Mouse (Mus musculus) heart, postnatal 0 days (tissue): ENCODE measurements around the gene Sh2d1b2. TPM values are rescaled to one million over a fixed set of nuclear protein-coding genes. Genes with fewer than 3 reads are reported as not detected.

Experiments used
- ATAC-seq: fragments of 200-750 bp; cut with Nextera tagmentation; 2 replicates; pipeline ENCODE4 v1.8.0; 2017; ENCODE audit warnings: low read depth, moderate number of reproducible peaks, moderate library complexity; ENCODE audit not compliant: insufficient read depth
- DNase-seq: peaks from one replicate; pipeline ENCODE4 v3.0.0-alpha.2; 2016; ENCODE audit warnings: low spot score
- H3K27ac ChIP-seq: fragments of 300-500 bp; sonication (generic); 2 replicates; pipeline ENCODE4 v1.5.1; 2014; ENCODE audit warnings: low read depth, mild to moderate bottlenecking
- H3K27me3 ChIP-seq: fragments of 300-500 bp; sonication (generic); 2 replicates; pipeline ENCODE4 v1.6.1; 2014; ENCODE audit warnings: low read length, mixed read lengths; ENCODE audit not compliant: control insufficient read depth, insufficient read depth
- H3K36me3 ChIP-seq: fragments of 300-500 bp; sonication (generic); replicated peaks from 2 replicates; pipeline ENCODE4 v1.6.1; 2014; ENCODE audit warnings: low read length, mixed read lengths; ENCODE audit not compliant: control insufficient read depth, insufficient read depth
- H3K4me1 ChIP-seq: fragments of 300-500 bp; sonication (generic); 2 replicates; pipeline ENCODE4 v1.6.1; 2014; ENCODE audit warnings: antibody characterized with exemption; ENCODE audit not compliant: control insufficient read depth, insufficient read depth
- H3K4me2 ChIP-seq: fragments of 300-500 bp; sonication (generic); 2 replicates; pipeline ENCODE4 v1.6.1; 2014; ENCODE audit warnings: low read depth, mild to moderate bottlenecking, low read length, moderate library complexity
- H3K4me3 ChIP-seq: fragments of 300-500 bp; sonication (generic); 2 replicates; pipeline ENCODE4 v1.5.1; 2014; ENCODE audit warnings: low read depth, low read length
- H3K9ac ChIP-seq: fragments of 300-500 bp; sonication (generic); replicated peaks from 2 replicates; pipeline ENCODE4 v1.6.1; 2014; ENCODE audit warnings: low read depth, low read length, mixed read lengths
- H3K9me3 ChIP-seq: fragments of 300-500 bp; sonication (generic); replicated peaks from 2 replicates; pipeline ENCODE4 v1.6.1; 2016; ENCODE audit warnings: low read length; ENCODE audit not compliant: control insufficient read depth
- CTCF ChIP-seq: IDR thresholded peaks from 2 replicates; pipeline ENCODE4 v1.5.1; 2016; ENCODE audit warnings: antibody characterized with exemption, control low read depth, low read depth
- EP300 ChIP-seq: IDR thresholded peaks from 2 replicates; pipeline ENCODE4 v1.6.1; 2016; ENCODE audit warnings: antibody characterized with exemption, low read depth
- whole genome bisulfite sequencing: fragments of 180-500 bp; shearing (Covaris S2); extraction: QIAGEN DNeasy Blood & Tissue Kit; methylation state at CpG from one replicate; pipeline ENCODE4 v1.1.7; 2014; 5-methylcytosine and 5-hydroxymethylcytosine counted together
- polyA plus RNA-seq: library from polyadenylated mRNA; unstranded; fragments of >200 nt; fragmentation: Nextera tagmentation; extraction: Ambion mirVana; gene quantifications from 2 replicates; pipeline ENCODE4 v1.2.1, GENCODE M21; 2015
- total RNA-seq: library from RNA; depleted of rRNA; stranded (reverse); fragments of >200 nt; gene quantifications from 2 replicates; pipeline ENCODE4 v1.2.3, GENCODE M21; 2014; ENCODE audit warnings: low replicate concordance

The Sh2d1b2 gene
- total and polyA plus RNA-seq, 2 experiments from 2014 or later: not detected

DNA sequence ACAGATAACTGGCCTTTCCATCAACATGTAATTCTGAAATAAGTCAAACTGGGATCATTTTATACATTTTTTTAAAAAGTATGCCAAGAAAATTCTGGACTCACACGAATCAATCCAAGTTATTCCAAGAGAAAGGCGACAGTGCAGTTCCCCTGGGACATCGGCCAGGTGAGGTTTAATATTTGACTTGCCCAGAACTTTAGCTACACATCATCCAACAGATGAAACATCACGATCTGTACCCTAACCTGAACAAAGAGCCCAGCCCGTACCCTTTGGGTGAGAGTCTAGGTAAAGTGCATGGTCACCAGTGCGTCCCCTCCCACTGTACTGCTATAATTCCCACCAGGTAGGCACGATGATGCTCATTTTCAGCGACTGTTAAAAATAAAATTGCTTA, 36.3 kb upstream of the Sh2d1b2 start:
- 91% methylated on average over 8 of the region's 8 CpGs for WGBS
- no peak for ATAC-seq
- TF ChIP-seq CTCF (no peak), EP300 (no peak)
- peaks cover 80% of the 10 kb centered on the region for H3K36me3 ChIP-seq
- no peak overlapping the region for H3K4me3 ChIP-seq
- no peak for DNase-seq
- no peaks in the 10 kb centered on the region for H3K4me1 ChIP-seq
- H3K27ac ChIP-seq: no peak overlapping the region
- H3K9me3 ChIP-seq: no peaks in the 10 kb centered on the region
- no peaks in the 10 kb centered on the region for H3K27me3 ChIP-seq
- H3K9ac ChIP-seq: no peak overlapping the region
- H3K4me2 ChIP-seq: no peak overlapping the region

DNA sequence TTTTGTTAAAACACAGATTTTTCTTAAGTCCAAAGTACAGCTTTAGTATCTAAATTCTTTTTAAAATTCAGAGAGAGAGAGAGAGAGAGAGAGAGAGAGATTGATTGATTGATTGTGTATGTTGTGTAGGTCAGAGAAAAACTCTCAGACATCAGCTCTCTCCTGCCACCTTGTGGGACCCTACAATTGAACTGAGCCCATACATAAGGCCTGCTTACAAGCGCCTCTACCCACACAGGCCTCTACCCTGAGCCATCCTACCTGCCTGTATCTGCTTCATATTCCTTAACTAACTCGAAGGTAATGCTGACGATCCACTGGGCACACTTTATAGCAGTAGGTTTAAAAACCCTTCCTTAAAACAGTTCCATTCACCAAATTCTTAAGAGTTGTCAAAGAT, 32.2 kb upstream of the Sh2d1b2 start:
- no peak overlapping the region for H3K4me2 ChIP-seq
- no peaks in the 10 kb centered on the region for H3K4me1 ChIP-seq
- TF ChIP-seq CTCF (peak; percentile 39), EP300 (no peak)
- 70% methylated on average over 3 of the region's 3 CpGs for WGBS
- H3K36me3 ChIP-seq: peaks cover 74% of the 10 kb centered on the region
- H3K27ac ChIP-seq: no peak overlapping the region
- no peak overlapping the region for H3K9ac ChIP-seq
- DNase-seq: no peak
- H3K9me3 ChIP-seq: no peaks in the 10 kb centered on the region
- no peak overlapping the region for H3K4me3 ChIP-seq
- H3K27me3 ChIP-seq: no peaks in the 10 kb centered on the region
- peak; percentile 33; the same call in 1 of the 2 replicates for ATAC-seq

- no peaks in the 10 kb centered on the region for H3K4me1 ChIP-seq
- H3K36me3 ChIP-seq: peaks cover 75% of the 10 kb centered on the region
- no peaks in the 10 kb centered on the region for H3K27me3 ChIP-seq
- TF ChIP-seq EP300: no peak
- TF ChIP-seq CTCF: no peak
- H3K27ac ChIP-seq: no peak overlapping the region
- DNase-seq: no peak
- 91% methylated on average over 6 of the region's 6 CpGs for WGBS
- H3K9me3 ChIP-seq: no peaks in the 10 kb centered on the region
- no peak overlapping the region for H3K4me3 ChIP-seq
- ATAC-seq: no peak
- H3K4me2 ChIP-seq: no peak overlapping the region
- no peak overlapping the region for H3K9ac ChIP-seq
Measured at GRCm38 (mm10) chr1:170206395-170206794, 26.2 kb upstream of the Sh2d1b2 start.

GRCm38 (mm10) chr1:170213181-170213879, 19.2 kb upstream of the Sh2d1b2 start:
- Histone ChIP-seq H3K4me2 (no peak overlapping the region), H3K9ac (no peak overlapping the region), H3K4me1 (peaks cover 6% of the 10 kb centered on the region; the same call in 1 of the 2 replicates), H3K4me3 (no peak overlapping the region), H3K27me3 (peaks cover 8% of the 10 kb centered on the region; the same call in 1 of the 2 replicates), H3K36me3 (peaks cover 31% of the 10 kb centered on the region), H3K27ac (no peak overlapping the region), H3K9me3 (no peaks in the 10 kb centered on the region)
- ATAC-seq (no peak), DNase-seq (no peak)
- TF ChIP-seq CTCF (no peak), EP300 (no peak)
- 87% methylated on average over 10 of the region's 10 CpGs for WGBS

DNA sequence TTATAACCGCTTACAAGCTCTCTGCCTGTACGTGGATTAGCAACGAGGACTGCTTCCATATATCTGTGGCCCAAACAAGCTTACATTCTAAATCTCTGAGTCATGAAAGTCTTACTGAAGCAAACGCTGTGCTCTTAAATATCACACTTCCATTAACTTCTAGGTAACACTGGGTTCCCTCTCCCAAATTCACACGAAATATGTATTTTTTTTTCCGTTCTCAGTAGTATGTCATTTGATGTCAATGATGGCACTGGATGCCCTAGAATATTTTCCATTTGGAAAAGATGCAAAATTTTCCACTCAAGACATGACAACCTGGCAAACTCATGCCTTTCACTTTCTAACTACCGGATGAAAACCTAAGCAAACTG, 18.2 kb upstream of the Sh2d1b2 start:
- TF ChIP-seq CTCF (no peak), EP300 (no peak)
- peak overlapping the region; percentile 79 for H3K4me3 ChIP-seq
- H3K27ac ChIP-seq: peak overlapping the region; percentile 90
- no peak for ATAC-seq
- H3K9ac ChIP-seq: peak overlapping the region; percentile 95
- WGBS: 15% methylated on average over 7 of the region's 7 CpGs
- peaks cover 6% of the 10 kb centered on the region; the same call in 1 of the 2 replicates for H3K4me1 ChIP-seq
- peaks cover 8% of the 10 kb centered on the region; the same call in 1 of the 2 replicates for H3K27me3 ChIP-seq
- peak overlapping the region; percentile 86 for H3K4me2 ChIP-seq
- no peak for DNase-seq
- no peaks in the 10 kb centered on the region for H3K9me3 ChIP-seq
- peaks cover 20% of the 10 kb centered on the region for H3K36me3 ChIP-seq
